Mouse (Mus musculus) cerebellum, adult 18-20 months (tissue): ENCODE measurements at regions not wholly inside any gene's neighbourhood (a gene's known extent, or its start where the extent isn't known, plus 50 kb on each side); places are given as distances from the start of the nearest gene placed in this dataset.

Experiments
- DNase-seq, 2 experiments: peaks; one replicate each; pipeline ENCODE4 v3.0.0; 2021

GRCm38 (mm10) chr1:76540529-76540928, 974.4 kb downstream of the Epha4 start:
- no peak for DNase-seq

- no peak for DNase-seq
These were observed 964.0 kb downstream of the Epha4 start for GRCm38 (mm10) chr1:76550876-76551275.

DNA sequence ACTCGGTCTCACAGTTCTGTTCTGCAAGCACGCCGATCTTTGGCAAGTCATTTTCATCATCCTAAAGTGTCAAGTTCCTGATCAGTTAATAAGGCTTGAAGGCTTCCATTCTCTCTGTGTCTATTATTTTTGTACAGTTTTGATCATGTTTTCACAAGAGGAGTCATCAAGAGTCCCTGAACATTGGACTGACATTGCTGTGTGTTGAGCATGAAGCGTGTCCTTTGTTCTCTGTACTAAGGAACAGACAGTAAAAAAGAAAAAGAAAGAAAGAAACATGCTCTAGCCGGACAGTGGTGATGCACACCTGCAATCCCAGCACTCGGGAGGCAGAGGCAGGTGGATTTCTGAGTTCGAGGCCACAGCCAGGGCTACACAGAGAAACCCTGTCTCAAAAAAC, 955.4 kb downstream of the Epha4 start:
- no peak for DNase-seq

DNA sequence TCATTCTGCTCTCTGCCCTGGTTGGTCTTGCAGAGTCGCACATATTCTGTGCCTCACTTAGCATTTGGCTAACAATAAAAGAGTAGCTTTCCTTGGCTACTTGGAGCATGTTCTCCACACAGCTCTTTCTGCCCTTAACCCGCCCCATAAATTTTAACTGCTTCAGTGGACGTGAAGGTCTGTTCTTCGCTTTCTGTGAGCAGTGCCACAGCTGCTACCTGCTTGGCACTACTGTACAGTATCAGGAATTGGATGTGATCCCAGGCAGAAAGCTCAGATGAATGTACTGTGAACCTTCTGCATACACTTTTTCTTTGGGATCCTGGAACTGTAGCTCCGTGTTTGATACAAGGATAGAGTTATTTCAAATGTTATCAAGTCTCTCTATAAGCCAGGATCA, 939.4 kb downstream of the Epha4 start:
- peak; percentile 1 to 3 for DNase-seq

DNA sequence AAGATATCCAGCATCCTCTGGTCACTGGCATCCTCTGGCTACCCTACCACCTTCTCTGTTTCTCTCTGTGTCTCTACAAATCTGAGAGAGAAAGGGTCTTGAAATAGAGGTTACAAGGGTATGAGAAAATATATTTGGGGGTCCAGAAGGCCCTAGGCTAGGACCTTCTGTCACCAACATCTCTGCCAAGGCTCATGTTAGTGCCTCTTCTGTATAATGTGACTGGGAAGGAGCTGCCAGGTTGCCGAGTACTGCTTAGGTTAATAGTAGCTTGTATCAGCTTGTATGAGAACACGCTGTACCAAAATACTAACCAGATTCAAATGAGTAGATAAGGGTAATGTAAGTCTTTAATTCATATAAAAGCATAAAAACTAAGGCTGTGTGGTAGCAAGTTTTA, 929.0 kb downstream of the Epha4 start:
- DNase-seq: no peak

GRCm38 (mm10) chr1:76625831-76626230, 889.1 kb downstream of the Epha4 start:
- DNase-seq: no peak

- peak in 1 of 2 experiments; percentile 4 for DNase-seq
These were observed 885.0 kb downstream of the Epha4 start for GRCm38 (mm10) chr1:76629861-76630260.

DNA sequence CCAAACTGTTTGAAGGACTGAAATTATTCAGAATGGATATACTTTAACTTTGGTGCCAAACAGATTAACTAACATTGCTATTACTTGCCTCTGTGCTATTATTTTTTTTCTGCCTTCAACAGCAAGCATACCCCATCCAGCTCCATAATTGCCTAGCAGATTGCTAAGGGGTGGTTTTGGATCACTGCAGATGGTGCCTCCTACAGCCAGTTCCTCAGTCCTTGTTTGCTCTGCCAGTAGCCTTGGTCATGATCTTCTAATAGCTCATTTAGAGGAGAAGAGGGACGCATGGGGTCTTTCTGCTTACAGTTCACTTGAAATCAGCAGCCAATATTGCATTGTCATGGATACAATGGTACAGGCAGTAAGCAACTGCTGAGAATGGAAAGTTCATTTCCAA, 880.8 kb downstream of the Epha4 start:
- no peak for DNase-seq

DNA sequence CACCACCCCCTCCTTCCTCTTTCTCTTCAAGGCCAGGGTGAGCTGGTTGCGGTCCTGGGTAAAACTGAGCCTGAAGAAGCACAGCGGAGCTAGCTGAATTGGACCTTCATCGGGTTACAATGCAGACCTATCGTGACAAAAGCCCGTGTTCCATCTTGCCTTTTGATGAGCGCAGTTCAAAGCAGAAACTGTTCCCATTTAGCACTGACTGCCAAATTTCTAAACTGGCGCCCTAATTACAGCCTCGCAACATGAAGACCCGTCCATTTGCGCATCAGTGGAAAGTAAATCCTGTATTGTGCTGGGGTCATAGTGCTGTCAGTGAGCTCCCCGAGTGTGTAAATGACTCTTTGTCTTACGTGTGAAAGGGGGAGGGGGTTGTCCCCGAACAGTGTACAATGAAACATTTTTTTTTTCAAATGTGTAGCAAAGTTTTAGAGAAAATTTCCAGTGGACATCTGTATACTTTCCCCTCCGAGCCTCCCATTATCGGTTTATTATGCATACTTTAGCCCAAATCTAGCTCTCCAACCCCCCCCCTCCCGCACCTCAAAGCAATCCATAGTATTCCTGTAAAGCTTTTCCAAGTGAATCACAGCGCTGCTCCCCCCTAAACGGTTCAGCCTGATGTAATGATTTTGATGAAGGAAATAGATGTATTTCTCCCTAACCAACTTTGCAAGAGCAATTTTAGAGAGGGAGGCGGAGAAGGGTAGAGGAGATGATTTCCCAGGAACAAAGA, 877.4 kb downstream of the Epha4 start:
- DNase-seq: no peak

DNA sequence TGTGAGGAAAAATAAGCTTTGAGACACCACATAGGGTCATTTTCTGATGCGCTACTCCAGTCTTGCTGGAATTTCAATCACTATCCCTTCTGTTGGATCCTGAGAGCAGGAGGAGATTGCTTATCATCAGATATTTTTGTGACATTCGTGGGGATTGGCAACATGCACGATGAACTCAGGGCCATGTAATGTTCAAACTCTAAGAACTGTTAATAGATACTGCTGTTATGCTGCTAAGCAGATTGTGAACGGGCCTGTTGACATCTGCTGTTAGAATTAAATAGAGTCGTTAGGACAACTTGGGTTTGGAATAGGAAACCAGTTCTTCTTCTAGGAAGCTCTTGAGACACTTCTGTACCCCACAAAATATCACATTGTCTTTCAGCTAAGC, 876.9 kb downstream of the Epha4 start:
- DNase-seq: no peak

GRCm38 (mm10) chr1:76641181-76641711, 873.6 kb downstream of the Epha4 start:
- DNase-seq: peak in 1 of 2 experiments; percentile 2

GRCm38 (mm10) chr1:76642703-76643102, 872.2 kb downstream of the Epha4 start:
- no peak for DNase-seq

GRCm38 (mm10) chr1:76644895-76645294, 870.0 kb downstream of the Epha4 start:
- no peak for DNase-seq

DNA sequence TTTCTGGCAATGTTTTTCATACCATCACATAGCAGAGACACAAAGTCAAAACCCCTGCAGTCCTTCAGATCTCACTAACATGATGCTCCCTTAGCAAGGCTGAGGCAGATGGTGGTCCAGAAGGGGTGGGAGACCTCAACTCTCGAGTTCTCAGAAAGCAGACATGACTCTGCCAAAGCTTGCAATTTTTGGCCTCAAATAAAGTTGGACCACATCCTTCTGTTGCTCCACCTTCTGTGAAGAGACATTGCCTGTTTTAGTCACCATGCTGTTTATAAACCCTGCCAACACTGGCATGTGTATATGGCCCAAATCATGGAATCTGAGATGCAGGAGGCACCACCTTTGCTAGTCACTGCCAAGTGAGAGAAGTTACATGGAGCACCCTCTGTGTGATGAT, 860.1 kb downstream of the Epha4 start:
- DNase-seq: no peak

DNA sequence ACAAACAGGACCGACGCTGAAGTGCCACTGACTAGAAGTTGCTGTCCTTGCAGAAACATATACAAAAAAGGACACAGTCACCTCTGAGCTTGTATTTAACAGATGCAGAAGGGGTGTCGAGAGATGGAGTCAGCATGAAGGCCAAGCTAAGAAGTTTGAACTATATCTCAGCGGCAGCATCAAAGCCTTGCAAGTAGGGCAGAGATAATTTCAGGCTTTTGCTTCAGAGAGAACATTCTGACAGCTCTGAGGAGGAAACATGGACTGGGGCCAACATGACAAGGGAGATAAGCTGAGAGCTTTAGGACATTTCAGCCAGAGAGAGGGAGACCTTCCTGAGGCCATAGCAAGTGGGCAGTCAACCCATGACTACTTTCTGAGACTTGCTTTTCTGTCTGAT, 856.7 kb downstream of the Epha4 start:
- DNase-seq: no peak

DNA sequence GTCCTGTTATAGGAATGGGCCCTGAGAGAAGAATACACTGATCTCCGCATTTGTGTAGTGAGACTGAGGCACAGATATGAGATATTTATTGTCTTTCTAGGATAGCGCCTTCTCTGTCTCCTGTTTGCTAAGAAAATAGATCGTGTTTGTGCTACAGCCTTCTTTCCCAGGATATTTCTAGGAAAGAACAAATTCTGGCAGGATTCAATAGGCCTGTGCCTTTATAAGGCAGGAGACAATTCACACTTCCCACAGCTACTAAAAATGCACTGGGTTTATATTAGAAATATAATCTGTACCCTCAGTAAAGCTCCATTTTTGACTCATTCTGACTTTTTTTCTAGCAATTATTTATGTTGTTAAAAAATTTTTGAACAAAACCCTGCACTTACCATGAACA, 854.7 kb downstream of the Epha4 start:
- DNase-seq: no peak

DNA sequence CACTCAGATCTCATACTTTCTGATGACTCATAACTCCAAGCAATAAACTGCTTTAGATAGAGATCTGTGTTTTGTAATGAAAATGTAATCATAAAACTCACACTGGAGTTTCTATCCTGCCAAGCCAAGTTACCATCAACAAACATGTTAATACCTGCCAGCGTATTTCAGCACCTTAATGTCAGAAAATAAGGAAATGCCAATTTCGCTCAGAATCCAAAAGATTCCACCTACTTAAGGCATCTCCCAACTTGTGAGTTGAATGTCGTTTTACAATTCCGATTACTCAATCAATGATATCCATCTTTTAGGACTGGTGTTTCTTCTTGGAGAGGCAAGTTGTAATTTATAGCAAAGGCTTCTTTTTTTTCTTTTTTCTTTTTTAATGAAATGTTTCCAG, 850.5 kb downstream of the Epha4 start:
- DNase-seq: no peak

DNA sequence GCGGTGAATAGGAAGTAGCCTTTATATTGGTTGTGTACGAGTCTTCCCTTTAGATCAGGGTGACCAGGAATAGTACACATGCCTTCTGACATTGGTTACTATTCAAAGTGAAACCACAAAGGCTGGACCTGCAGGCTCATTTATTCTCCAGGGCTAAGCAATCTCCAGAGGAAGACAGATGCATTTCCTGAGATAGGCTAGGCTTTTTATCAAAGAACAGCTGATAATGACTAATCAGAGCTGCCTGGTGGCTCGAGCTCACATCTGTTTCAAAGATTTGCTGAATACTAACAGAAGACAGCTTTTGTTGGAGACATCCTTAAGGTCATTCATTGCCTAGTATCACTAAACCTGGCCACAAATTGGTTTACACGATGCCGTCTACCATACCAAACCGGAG, 838.1 kb downstream of the Epha4 start:
- DNase-seq: no peak

DNA sequence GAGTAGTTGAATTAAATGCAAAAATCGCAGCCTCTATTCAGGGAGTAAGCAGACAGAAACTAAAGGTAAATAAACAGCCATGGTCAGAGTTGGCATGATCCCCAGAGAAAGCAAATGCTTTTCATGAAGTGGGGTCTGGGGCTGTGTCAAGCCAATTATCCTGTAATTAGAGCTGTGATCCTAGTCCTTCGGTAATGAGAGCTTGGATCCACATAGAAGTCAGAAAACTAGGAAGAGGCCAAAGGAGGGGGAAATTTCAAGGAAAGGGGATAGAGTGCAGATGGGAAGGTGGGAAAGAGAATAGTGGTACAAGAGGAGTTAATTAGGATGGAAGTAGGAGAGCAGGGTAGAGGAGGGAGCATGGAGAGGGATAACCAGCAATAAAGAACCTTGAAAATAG, 809.3 kb downstream of the Epha4 start:
- DNase-seq: no peak

- DNase-seq: no peak
These were observed 797.1 kb downstream of the Epha4 start for GRCm38 (mm10) chr1:76717639-76718292.

GRCm38 (mm10) chr1:76724453-76724852, 790.4 kb downstream of the Epha4 start:
- no peak for DNase-seq

- peak; percentile 15 to 33 for DNase-seq
These were observed 777.9 kb downstream of the Epha4 start for GRCm38 (mm10) chr1:76737003-76737402.

- peak; percentile 84 to 87 for DNase-seq
These were observed 777.2 kb downstream of the Epha4 start for GRCm38 (mm10) chr1:76737663-76738062.

- no peak for DNase-seq
These were observed 742.2 kb downstream of the Epha4 start for GRCm38 (mm10) chr1:76772694-76773093.
